Mouse (Mus musculus): Measurements from ENCODE around the gene Heca.

GRCm38 (mm10) chr10:17829205-17829604 is 118.7 kb downstream of the Heca start:
- TF ChIP-seq CTCF (IDR thresholded peaks at IDR 0.05; ENCODE audit: low read depth, low read length) (no peak), EP300 (IDR thresholded peaks at IDR 0.05; ENCODE audit: insufficient read depth, low read depth, low read length) (no peak), POLR2A (IDR thresholded peaks at IDR 0.05; ENCODE audit: insufficient read depth, low read length) (no peak)

Data from ES-Bruce4 (cell line).